Mouse (Mus musculus) left cerebral cortex, postnatal 14 days (tissue): ENCODE results near the gene Ttc27. TPM values are rescaled to one million over a fixed set of nuclear protein-coding genes. Genes with fewer than 3 reads are reported as not detected.
A peak's percentile ranks its signal among the peaks of the same experiment; 100 is the strongest.

Experiments
- DNase-seq, 2 experiments: peaks; one replicate each; pipeline ENCODE4 v3.0.0; 2021 to 2022; ENCODE audit warnings: low spot score in 2 of 2, mixed read lengths in 1 of 2
- intact Hi-C: fragments of 180-260 bp; cut with DNase I; formaldehyde crosslinking; loops from one replicate; pipeline ENCODE4 v1.15.1; 2025
- total RNA-seq, 2 experiments: library from RNA; stranded (reverse); gene quantifications; 2 replicates each; pipeline ENCODE4 v1.2.3; 2021

Gene Ttc27
- total RNA-seq, 2 experiments from 2014 or later = 25.3 to 27.1 TPM

GRCm38 (mm10) chr17:74749659-74750058, 32.1 kb downstream of the Ttc27 start:
- DNase-seq = no peak
- intact Hi-C loops = no loop called here

DNA sequence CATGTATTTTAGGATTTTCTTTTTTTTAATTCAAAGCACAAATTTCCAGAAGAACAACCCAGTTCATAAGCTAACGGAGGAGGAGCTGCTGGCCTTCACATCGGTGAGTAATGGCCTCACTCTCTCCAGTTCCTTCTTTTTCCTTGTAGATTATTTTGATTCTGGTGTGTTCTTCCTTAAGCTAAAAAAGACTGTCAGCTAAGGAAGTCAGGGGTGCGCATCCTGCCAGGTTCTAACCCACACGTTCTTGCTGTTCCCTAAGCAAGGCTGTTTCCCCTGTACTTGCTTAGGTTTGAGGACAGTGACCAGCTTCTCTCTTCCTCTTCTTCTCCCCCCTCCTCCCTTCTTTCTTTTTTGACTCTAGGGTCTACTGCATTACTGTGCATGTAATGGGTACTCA, 33.5 kb downstream of the Ttc27 start:
- peak in 1 of 2 experiments; percentile 9 for DNase-seq
- intact Hi-C loops = no loop called here

GRCm38 (mm10) chr17:74752906-74753627, 35.5 kb downstream of the Ttc27 start:
- peak in 1 of 2 experiments; percentile 35 for DNase-seq
- intact Hi-C loops = no loop called here

DNA sequence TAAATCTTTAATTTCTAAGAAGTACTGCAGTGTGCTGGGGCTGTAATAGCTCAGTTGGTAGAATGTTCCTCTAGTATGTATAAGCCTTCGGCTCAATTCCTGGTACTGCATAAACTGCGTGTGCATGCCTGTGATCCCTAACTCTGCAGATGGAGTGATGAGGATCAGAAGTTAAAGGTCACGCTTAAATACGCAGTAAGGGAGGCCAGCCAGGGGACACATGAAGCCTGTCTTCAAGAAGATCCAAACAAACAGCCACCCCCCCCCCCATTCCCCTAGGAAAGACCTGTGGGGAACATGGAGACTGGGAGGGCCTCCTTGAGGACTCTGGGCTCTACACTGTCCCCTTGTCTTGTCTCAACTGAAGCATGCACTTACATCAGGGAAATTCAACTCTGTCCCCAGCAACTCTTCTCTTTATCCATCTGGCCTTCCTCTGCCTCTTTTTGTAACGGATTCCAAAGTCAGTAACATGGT, 36.1 kb downstream of the Ttc27 start:
- intact Hi-C loops = no loop called here
- no peak for DNase-seq

- DNase-seq = no peak
- intact Hi-C loops = no loop called here
Observed at GRCm38 (mm10) chr17:74754369-74755118, 37.0 kb downstream of the Ttc27 start.

GRCm38 (mm10) chr17:74769390-74769811, 51.9 kb downstream of the Ttc27 start:
- DNase-seq = no peak
- intact Hi-C loops = no loop called here

DNA sequence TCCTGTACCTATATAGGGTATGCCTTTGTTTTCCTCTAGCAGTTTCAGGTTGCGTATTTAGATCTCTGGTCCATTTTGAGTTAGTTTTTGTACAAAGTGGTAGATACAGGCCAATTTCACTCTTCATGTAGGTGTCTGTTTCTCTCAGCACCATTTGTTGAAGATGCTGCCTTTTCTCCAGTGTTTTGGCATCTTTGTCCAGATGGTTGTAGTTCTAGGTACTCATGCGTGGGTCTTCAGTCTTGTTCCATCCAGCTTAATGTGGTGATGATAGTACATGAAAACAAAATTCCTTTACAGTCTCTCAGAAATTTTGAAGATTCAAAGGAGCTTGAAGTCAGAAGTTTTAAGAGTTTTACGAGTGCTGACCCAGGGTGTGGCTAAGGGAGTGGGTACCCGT, 54.8 kb downstream of the Ttc27 start:
- intact Hi-C loops = no loop called here
- DNase-seq = no peak

DNA sequence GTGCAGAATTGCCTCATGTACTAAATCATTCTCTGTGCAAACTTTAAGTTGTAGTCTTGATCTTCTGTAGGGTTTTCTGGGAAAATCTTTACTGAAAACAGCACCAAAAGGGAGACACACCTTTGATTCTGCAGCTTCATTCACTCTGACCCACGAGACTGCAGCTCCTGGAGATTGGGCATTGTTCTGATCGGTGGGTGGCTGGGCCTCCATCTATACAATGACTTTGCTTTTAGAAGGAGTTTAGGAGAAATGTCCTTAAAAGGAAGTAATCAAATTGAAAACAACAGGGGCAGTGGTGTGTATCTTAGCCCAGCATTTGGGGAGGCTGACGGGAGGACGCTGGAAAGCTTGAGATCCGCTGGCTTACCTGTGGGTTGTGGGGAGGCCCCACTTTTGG, 56.0 kb downstream of the Ttc27 start:
- intact Hi-C loops = no loop called here
- DNase-seq = no peak

GRCm38 (mm10) chr17:74780133-74780532, 62.6 kb downstream of the Ttc27 start:
- intact Hi-C loops = no loop called here
- no peak for DNase-seq

- intact Hi-C loops = no loop called here
- DNase-seq = no peak
Observed at GRCm38 (mm10) chr17:74780627-74781026, 63.1 kb downstream of the Ttc27 start.

DNA sequence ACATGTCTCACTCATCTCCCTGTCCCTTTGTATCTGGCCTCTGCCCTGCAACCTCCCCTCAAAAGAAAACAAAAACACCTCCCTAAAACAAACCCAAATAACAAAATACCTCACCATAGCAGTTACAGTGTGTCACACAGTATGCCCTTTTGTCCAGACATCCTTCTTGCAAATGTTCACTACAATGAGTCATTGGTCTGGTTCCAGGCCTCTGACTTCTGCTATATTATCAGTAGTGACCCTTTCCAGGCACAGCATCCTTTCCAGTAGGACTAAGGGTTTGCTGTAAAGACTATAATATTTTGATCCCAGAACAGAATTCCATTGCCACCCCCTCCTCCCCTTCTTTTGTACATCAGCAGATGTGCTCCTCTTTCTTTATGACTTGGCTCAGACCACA, 64.4 kb downstream of the Ttc27 start:
- no peak for DNase-seq
- intact Hi-C loops = no loop called here

DNA sequence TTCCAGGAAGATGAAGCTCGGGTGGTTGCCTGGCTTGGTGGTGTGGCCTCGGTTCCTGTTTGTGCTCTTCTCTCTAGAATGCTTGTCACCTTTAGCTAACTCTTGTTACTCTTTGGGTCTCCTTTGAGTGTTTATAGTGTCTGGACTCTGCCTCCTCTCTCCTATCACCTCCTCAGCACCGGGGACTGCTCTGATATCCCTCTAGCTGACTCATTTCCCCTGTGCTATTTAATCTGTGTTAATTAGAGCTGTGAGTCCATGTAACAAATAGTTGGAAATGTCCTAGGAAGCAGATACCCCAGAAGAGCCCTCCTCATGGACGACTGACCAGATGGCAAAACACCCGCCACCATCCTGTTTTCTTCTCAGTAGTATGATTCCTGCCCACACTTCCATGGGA, 68.1 kb downstream of the Ttc27 start:
- peak in 1 of 2 experiments; percentile 9 for DNase-seq
- intact Hi-C loops = no loop called here

DNA sequence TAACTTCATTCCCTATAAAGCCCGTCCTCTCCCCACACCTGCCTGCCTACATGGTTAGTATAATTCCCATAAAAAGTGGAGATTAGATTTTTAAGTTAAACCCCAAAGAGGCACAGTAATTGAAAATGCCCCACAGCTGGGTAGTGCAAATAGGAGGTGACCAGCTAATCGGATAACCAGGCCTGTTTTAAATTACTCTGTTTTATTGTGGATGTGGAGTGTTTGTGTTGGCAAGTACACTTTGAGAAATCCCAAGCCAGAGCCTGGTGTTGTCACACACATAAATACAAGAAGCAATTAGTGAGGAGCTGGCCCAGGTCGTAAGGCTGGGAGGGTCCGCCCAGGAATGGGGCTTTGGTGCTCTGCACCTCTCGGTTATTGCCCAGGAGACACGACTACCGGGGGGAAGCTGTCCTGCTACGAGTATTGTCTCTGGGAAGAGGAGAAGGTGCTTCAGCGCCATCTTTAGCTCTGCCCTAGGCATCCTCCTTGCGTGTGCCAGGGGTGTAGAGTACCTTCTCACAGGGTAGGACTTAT, 68.7 kb downstream of the Ttc27 start:
- no peak for DNase-seq
- intact Hi-C loops = no loop called here

DNA sequence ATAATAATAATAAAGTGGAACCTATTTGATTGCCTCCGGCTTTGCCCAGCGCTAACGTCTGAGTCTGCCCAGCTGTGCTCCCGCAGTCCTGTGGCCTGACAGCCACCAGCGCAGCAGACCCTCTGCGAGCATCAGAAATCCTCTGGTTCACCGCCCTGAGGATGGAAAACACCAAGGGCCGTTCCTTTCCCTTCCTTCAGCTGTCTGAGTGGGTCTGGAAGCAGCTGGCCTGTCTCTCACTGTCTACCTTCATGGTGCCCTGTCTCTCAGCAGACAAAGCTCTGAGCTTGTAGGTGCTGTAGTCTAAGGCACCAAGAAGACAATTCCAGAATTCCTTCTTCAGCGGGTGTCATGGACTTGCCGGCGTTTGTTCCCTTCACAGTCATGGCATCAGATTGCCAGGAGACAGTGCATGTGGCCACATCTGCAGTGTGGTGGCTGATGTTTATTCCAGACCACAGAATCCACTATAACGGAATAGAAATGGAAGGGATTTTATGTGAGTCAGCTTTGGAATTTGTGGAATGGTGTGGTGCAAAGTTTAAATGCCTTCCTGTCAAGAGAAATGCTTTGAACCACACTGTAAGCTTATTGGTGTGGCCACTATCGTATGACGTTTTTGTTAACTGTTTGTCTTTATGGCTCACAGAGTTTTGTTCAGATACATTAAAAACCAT, 78.6 kb downstream of the Ttc27 start:
- no peak for DNase-seq
- intact Hi-C loops = no loop called here

DNA sequence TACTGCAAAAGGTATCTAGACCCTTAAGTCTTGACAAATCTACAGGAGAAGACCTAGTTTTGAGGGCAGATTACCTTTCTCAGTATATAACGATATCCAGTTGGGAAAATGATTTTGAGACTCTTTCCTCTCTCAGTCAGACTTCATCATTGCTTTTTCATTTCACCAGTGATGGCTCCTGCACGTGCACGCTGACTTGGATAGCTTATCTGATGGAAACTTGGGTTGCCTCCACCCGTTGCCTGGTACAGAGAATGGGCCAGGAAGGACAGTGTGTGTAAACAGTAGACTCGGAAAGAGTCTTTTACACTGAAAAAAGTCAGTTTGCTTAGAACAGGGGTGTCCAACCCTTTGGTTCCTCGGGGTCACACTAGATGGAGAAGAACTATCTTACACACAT, 82.3 kb downstream of the Ttc27 start:
- intact Hi-C loops = no loop called here
- DNase-seq = no peak

- intact Hi-C loops = no loop called here
Observed at GRCm38 (mm10) chr17:74802765-74803164, 85.2 kb downstream of the Ttc27 start.

GRCm38 (mm10) chr17:74803835-74804234, 86.3 kb downstream of the Ttc27 start:
- no peak for DNase-seq
- intact Hi-C loops = no loop called here

More at GRCm38 (mm10) chr17:74802765-74803164, 85.2 kb downstream of the Ttc27 start:
- no peak for DNase-seq

DNA sequence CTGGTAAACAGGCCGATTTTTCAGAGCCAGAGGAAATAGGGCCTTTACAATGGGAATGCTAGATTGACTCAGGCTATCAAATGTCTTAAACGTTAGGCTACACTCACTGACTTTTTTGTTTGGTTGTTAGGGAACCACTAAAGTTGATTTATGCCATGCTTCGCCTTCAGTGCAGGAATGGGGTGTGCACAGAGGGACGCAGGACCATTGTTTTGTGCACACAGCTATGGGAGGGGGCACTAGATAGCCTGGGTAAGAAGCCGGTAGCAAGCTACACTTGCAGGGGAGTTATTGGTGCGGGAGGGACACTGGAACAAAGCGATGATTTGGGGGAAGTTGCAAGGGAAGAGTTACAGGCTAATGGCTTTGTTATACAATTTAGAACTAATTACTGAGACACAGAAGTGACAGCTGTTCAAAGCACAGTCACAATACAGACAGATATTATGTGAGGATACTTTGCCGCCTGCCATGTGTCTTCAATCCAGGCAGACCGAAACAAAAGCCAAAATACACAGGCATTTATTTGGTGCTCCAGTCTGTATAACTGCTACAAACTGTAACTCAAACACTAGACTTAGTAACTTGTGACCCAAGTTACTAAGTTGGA, 86.9 kb downstream of the Ttc27 start:
- intact Hi-C loops = no loop called here
- DNase-seq = no peak

DNA sequence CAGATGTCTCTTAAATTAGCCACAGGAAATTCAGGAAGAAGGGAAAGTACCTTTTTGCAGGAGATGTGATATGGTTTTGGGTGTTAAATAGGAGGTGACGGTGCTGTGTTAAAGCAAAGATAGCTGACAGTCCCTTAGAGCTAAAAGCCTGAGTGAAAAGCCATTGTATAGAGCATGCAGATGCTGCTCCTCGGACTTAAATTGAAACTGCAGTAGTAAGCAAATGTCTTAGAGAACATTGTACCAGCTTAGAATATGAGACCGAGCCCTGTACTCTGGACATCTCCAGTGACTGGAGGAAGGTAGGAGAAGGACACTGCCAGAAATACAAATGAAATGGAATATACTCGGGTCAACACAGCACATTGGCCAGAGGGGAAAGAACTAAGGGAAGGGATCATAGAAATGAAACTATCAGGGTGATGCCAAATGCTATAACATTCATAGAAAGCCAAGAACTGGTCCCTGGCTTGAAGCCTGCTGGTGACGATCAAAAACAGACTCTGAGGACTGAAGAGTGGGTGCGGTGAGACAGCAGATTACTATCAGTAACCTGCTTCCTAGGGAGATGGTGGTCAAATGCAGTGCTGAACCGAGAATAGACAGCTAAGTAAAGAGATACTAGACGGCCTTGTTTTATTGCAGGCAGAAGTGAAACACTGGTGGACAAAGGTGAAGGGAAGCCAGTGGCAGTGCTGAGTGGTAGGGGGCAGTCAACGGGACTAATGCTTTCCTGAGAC, 90.1 kb downstream of the Ttc27 start:
- DNase-seq = no peak
- intact Hi-C loops = no loop called here
